In genomic region chr10:19850998-19851691, GRCm38 (mm10) we compare ENCODE assay signal across 8 mouse cellular contexts. TPM values are rescaled to one million over a fixed set of nuclear protein-coding genes. Genes with fewer than 3 reads are reported as not detected.
DNase-seq lines count a peak whose midpoint lies in the region; ATAC-seq and TF ChIP-seq lines count a peak whose summit lies in the region.

Slc35d3 (minus strand) TSS chr10:19851459.

- no peaks in the 10 kb centered on the region for H3K9me3 ChIP-seq in embryonic facial prominence, embryonic 12.5 days
- H3K9me3 ChIP-seq in hindbrain, embryonic 10.5 days: no peaks in the 10 kb centered on the region
- H3K9me3 ChIP-seq in liver, postnatal 0 days (ENCODE audit: low read length): no peaks in the 10 kb centered on the region

- peak within 1 kb of the TSS; percentile 100 for H3K4me2 ChIP-seq in embryonic facial prominence, embryonic 12.5 days (replicated peaks)
- H3K4me2 ChIP-seq in liver, postnatal 0 days (ENCODE audit: low read depth, low read length): peak within 1 kb of the TSS; percentile 78

- peak within 1 kb of the TSS; percentile 44; the same call in 1 of the 2 replicates for H3K4me3 ChIP-seq in kidney, adult 2 months (ENCODE audit: insufficient read depth, low read depth, low read length)
- peak within 1 kb of the TSS; percentile 62 for H3K4me3 ChIP-seq in embryonic facial prominence, embryonic 12.5 days
- H3K4me3 ChIP-seq in hindbrain, embryonic 10.5 days: peak within 1 kb of the TSS; percentile 67
- H3K4me3 ChIP-seq in liver, postnatal 0 days (ENCODE audit: low read depth, low read length): peak within 1 kb of the TSS; percentile 51
- peak within 1 kb of the TSS; percentile 57 for H3K4me3 ChIP-seq in olfactory bulb, adult 2 months (ENCODE audit: insufficient read depth, low read depth, low read length)

- TF ChIP-seq EP300 in liver, postnatal 0 days (IDR thresholded peaks at IDR 0.05; ENCODE audit: low read depth): no peak

- H3K27me3 ChIP-seq in kidney, adult 2 months (replicated peaks; ENCODE audit: control insufficient read depth, insufficient read depth, low read length): peaks cover 7% of the 10 kb centered on the region
- H3K27me3 ChIP-seq in embryonic facial prominence, embryonic 12.5 days: peaks cover 47% of the 10 kb centered on the region
- peaks cover 80% of the 10 kb centered on the region for H3K27me3 ChIP-seq in hindbrain, embryonic 10.5 days (ENCODE audit: insufficient read depth, poor library complexity, severe bottlenecking)
- peaks cover 49% of the 10 kb centered on the region for H3K27me3 ChIP-seq in liver, postnatal 0 days (ENCODE audit: insufficient read depth, low read length)

- peak within 1 kb of the TSS; percentile 53 for H3K9ac ChIP-seq in embryonic facial prominence, embryonic 12.5 days
- no peak within 1 kb of the TSS for H3K9ac ChIP-seq in liver, postnatal 0 days (replicated peaks)

- no peaks in the 10 kb centered on the region for H3K36me3 ChIP-seq in kidney, adult 2 months (ENCODE audit: control insufficient read depth, insufficient read depth, low read length)
- no peaks in the 10 kb centered on the region for H3K36me3 ChIP-seq in embryonic facial prominence, embryonic 12.5 days
- H3K36me3 ChIP-seq in hindbrain, embryonic 10.5 days: no peaks in the 10 kb centered on the region
- H3K36me3 ChIP-seq in liver, postnatal 0 days (replicated peaks; ENCODE audit: insufficient read depth, low read length): no peaks in the 10 kb centered on the region

- H3K4me1 ChIP-seq in kidney, adult 2 months (ENCODE audit: control insufficient read depth, insufficient read depth, low read length): peaks cover 4% of the 10 kb centered on the region; the same call in 1 of the 2 replicates
- H3K4me1 ChIP-seq in embryonic facial prominence, embryonic 12.5 days: peaks cover 20% of the 10 kb centered on the region
- H3K4me1 ChIP-seq in hindbrain, embryonic 10.5 days (replicated peaks): peaks cover 33% of the 10 kb centered on the region
- H3K4me1 ChIP-seq in liver, postnatal 0 days (ENCODE audit: insufficient read depth): peaks cover 29% of the 10 kb centered on the region
- H3K4me1 ChIP-seq in olfactory bulb, adult 2 months (ENCODE audit: control insufficient read depth, insufficient read depth, low read length): peaks cover 30% of the 10 kb centered on the region

- no peak for TF ChIP-seq POLR2A in kidney, adult 2 months (IDR thresholded peaks at IDR 0.05; ENCODE audit: low read depth, low read length)
- TF ChIP-seq POLR2A in olfactory bulb, adult 2 months (IDR thresholded peaks at IDR 0.05; ENCODE audit: insufficient read depth, low read depth, low read length): peak; percentile 10; the same call in 1 of the 2 replicates

- under 1% methylated on average over 72 of the region's 72 CpGs for WGBS in kidney, adult 2 months
- under 1% methylated on average over 72 of the region's 72 CpGs for WGBS in embryonic facial prominence, embryonic 12.5 days
- WGBS in hindbrain, embryonic 10.5 days: under 1% methylated on average over 72 of the region's 72 CpGs
- under 1% methylated on average over 56 of the region's 72 CpGs for WGBS in liver, postnatal 0 days (ENCODE audit: insufficient replicate concordance)
- under 1% methylated on average over 72 of the region's 72 CpGs for WGBS in olfactory bulb, adult 2 months

- no peak for DNase-seq in kidney, adult 2 months
- no peak for DNase-seq in kidney, postnatal 25 days
- DNase-seq in R1 (ENCODE audit: low read depth, low spot score): peak; percentile 56
- peak; percentile 61 for DNase-seq in hindbrain, embryonic 10.5 days (ENCODE audit: low spot score)
- peak; percentile 21 for DNase-seq in liver, postnatal 0 days
- DNase-seq in urinary bladder, postnatal 10 days (ENCODE audit: low spot score): no peak

- TF ChIP-seq CTCF in kidney, adult 2 months (conservative IDR thresholded peaks at IDR 0.05; ENCODE audit: insufficient read depth, insufficient read length, low read depth, low read length): no peak
- no peak for TF ChIP-seq CTCF in liver, postnatal 0 days (IDR thresholded peaks at IDR 0.05; ENCODE audit: low read depth)
- TF ChIP-seq CTCF in olfactory bulb, adult 2 months (IDR thresholded peaks at IDR 0.05; ENCODE audit: insufficient read depth, low read depth, low read length): no peak

- ATAC-seq in embryonic facial prominence, embryonic 12.5 days (ENCODE audit: insufficient number of reproducible peaks, insufficient read depth, low FRiP score, low TSS enrichment): peak; percentile 57
- peak; percentile 23; the same call in 1 of the 2 replicates for ATAC-seq in liver, postnatal 0 days

- H3K27ac ChIP-seq in kidney, adult 2 months (ENCODE audit: insufficient read depth, low read depth, low read length): no peak within 1 kb of the TSS
- H3K27ac ChIP-seq in embryonic facial prominence, embryonic 12.5 days: no peak within 1 kb of the TSS
- peak within 1 kb of the TSS; percentile 64 for H3K27ac ChIP-seq in hindbrain, embryonic 10.5 days
- no peak within 1 kb of the TSS for H3K27ac ChIP-seq in liver, postnatal 0 days (ENCODE audit: low read depth)
- peak within 1 kb of the TSS; percentile 27; the same call in 1 of the 2 replicates for H3K27ac ChIP-seq in olfactory bulb, adult 2 months (ENCODE audit: insufficient read depth, low read depth, low read length)

RNA-seq across cellular contexts. Expression of gene Slc35d3, which starts in this region (rescaled TPM):
- 0.08 and 0.20 TPM in 2 replicates for polyA plus RNA-seq in kidney, adult 2 months (2012; rRNA removed)
- 0.57 and 0.73 TPM in 2 replicates for polyA plus RNA-seq in embryonic facial prominence, embryonic 12.5 days (2016; fragmentation: Nextera tagmentation; extraction: Ambion mirVana)
- 0.71 and 0.78 TPM in 2 replicates for polyA plus RNA-seq in hindbrain, embryonic 10.5 days (2016; fragmentation: Nextera tagmentation; extraction: Ambion mirVana)
- polyA plus RNA-seq in liver, postnatal 0 days (2015; fragmentation: Nextera tagmentation; extraction: Ambion mirVana): 2.3 and 2.7 TPM in 2 replicates
- polyA plus RNA-seq in olfactory bulb, adult 2 months (2012; ENCODE audit: insufficient read depth, insufficient read length, low replicate concordance, missing spikeins): not detected in 2 replicates

Comparison
In these comparisons a context has a peak if more than half of its experiments do, and no peak if none do; other contexts are left out.
1. Peak in ATAC-seq, H3K4me3 ChIP-seq, H3K9ac ChIP-seq and H3K4me2 ChIP-seq in embryonic facial prominence, embryonic 12.5 days; RNA of the gene not detected or under 1 TPM.
2. Peak in DNase-seq, H3K4me3 ChIP-seq and H3K27ac ChIP-seq in hindbrain, embryonic 10.5 days; RNA of the gene not detected or under 1 TPM.
3. DNase-seq: peak in R1 (single experiment) and liver, postnatal 0 days (single experiment); none in kidney, adult 2 months (single experiment), kidney, postnatal 25 days (0 of 2) and urinary bladder, postnatal 10 days (single experiment).
4. Peak in every context shown above with its lines, with median percentiles within 50 percentile points of each other: H3K4me3 ChIP-seq.